ENCODE assay signal across 6 mouse cellular contexts in the genomic region with DNA sequence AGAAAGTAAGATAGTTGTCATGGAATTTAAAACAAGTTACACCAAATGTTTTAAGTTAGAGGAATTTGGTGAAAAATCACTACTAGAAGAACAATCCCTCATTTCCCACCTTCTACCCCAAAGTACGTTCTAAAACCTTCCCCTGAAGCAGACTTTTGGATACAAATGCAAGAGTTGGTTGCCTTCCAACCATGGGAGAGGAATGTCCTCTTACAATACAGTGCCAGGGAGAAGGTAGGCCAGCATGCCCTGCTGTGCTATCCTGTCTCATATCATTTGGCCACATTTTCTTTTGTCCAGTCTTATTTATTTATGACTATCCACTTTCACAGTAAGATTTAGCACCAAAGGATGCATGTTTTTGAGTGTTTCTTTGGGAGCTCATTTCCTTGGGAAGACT.
"Had no signal": no experiment of that assay in that cellular context is flagged by ENCODE, and none has a peak within 500 bp of the region (broad histone marks: within the 10 kb centered on the region; RNA-seq: fewer than 3 reads in every experiment).

No protein-coding gene starts in this region.

- DNase-seq: lung, postnatal 14 days; lung, postnatal 36 days; right cerebral cortex, postnatal 14 days; thymus, adult 2 months; thymus, postnatal 25 days; thymus, postnatal 4 days had no signal
